Mouse (Mus musculus): ENCODE data around the gene Gm11232.

The Gm11232 gene

GRCm38 (mm10) chr4:71757865-71758264 is at the start of gene Gm11232:
Gm11232 (minus strand) TSS chr4:71757965.
- no peak for DNase-seq (ENCODE audit: low read depth)

- no peak for DNase-seq (ENCODE audit: low read depth)
These were observed 48.3 kb upstream of the Gm11232 start for GRCm38 (mm10) chr4:71805977-71806534.

GRCm38 (mm10) chr4:71765529-71765928 is 7.8 kb upstream of the Gm11232 start:
- no peak for DNase-seq (ENCODE audit: low read depth)

- no peak for DNase-seq (ENCODE audit: low read depth)
These were observed 7.3 kb upstream of the Gm11232 start for GRCm38 (mm10) chr4:71765071-71765470.

GRCm38 (mm10) chr4:71756441-71757221 is 1.1 kb downstream of the Gm11232 start:
- DNase-seq (ENCODE audit: low read depth) = no peak

GRCm38 (mm10) chr4:71745741-71746140 is 12.0 kb downstream of the Gm11232 start:
- no peak for DNase-seq (ENCODE audit: low read depth)

- DNase-seq (ENCODE audit: low read depth) = no peak
These were observed 21.2 kb downstream of the Gm11232 start for GRCm38 (mm10) chr4:71736529-71736928.

GRCm38 (mm10) chr4:71735261-71735660 is 22.5 kb downstream of the Gm11232 start:
- DNase-seq (ENCODE audit: low read depth) = no peak

- no peak for DNase-seq (ENCODE audit: low read depth)
These were observed 28.4 kb downstream of the Gm11232 start for GRCm38 (mm10) chr4:71729401-71729800.

- no peak for DNase-seq (ENCODE audit: low read depth)
These were observed 30.2 kb downstream of the Gm11232 start for GRCm38 (mm10) chr4:71727611-71728010.

- DNase-seq (ENCODE audit: low read depth) = no peak
These were observed 30.7 kb downstream of the Gm11232 start for GRCm38 (mm10) chr4:71727056-71727455.

GRCm38 (mm10) chr4:71725889-71726288 is 31.9 kb downstream of the Gm11232 start:
- DNase-seq (ENCODE audit: low read depth) = no peak
